Mouse (Mus musculus) lung, embryonic 16.5 days (tissue): Measurements from ENCODE around the gene Rnf149. TPM values are rescaled to one million over a fixed set of nuclear protein-coding genes. Genes with fewer than 3 reads are reported as not detected.

Source experiments
- ATAC-seq: fragments of 200-750 bp; cut with Nextera tagmentation; 2 replicates; pipeline ENCODE4 v1.8.0; 2017; ENCODE audit warnings: low read depth, mild to moderate bottlenecking, moderate library complexity
- H3K27ac ChIP-seq: fragments of 300-500 bp; sonication (generic); 2 replicates; pipeline ENCODE4 v1.5.1; 2014; ENCODE audit warnings: mild to moderate bottlenecking, control low read depth, low read length
- H3K27me3 ChIP-seq: fragments of 300-500 bp; sonication (generic); 2 replicates; pipeline ENCODE4 v1.6.1; 2014; ENCODE audit warnings: low read depth, low read length, mixed read lengths; ENCODE audit not compliant: control insufficient read depth, insufficient read depth
- H3K36me3 ChIP-seq: fragments of 300-500 bp; sonication (generic); 2 replicates; pipeline ENCODE4 v1.6.1; 2014; ENCODE audit warnings: low read length; ENCODE audit not compliant: control insufficient read depth, insufficient read depth
- H3K4me1 ChIP-seq: fragments of 300-500 bp; sonication (generic); replicated peaks from 2 replicates; pipeline ENCODE4 v1.6.1; 2014; ENCODE audit warnings: low read length, mixed read lengths; ENCODE audit not compliant: control insufficient read depth, insufficient read depth
- H3K4me2 ChIP-seq: fragments of 300-500 bp; sonication (generic); 2 replicates; pipeline ENCODE4 v1.6.1; 2014; ENCODE audit warnings: low read depth, low read length, control low read depth
- H3K4me3 ChIP-seq: fragments of 300-500 bp; sonication (generic); 2 replicates; pipeline ENCODE4 v1.5.1; 2014; ENCODE audit warnings: mild to moderate bottlenecking, low read length, control low read depth
- H3K9ac ChIP-seq: fragments of 300-500 bp; sonication (generic); 2 replicates; pipeline ENCODE4 v1.6.1; 2014; ENCODE audit warnings: low read length, control low read depth
- H3K9me3 ChIP-seq: fragments of 300-500 bp; sonication (generic); 2 replicates; pipeline ENCODE4 v1.6.1; 2016; ENCODE audit warnings: low read length; ENCODE audit not compliant: control insufficient read depth
- WGBS: fragments of 180-500 bp; shearing (Covaris S2); extraction: QIAGEN DNeasy Blood & Tissue Kit; methylation state at CpG from one replicate; pipeline ENCODE4 v1.1.7; 2014; 5-methylcytosine and 5-hydroxymethylcytosine counted together
- polyA plus RNA-seq: library from polyadenylated mRNA; unstranded; fragments of >200 nt; fragmentation: Nextera tagmentation; extraction: Ambion mirVana; gene quantifications from 2 replicates; pipeline ENCODE4 v1.2.1, GENCODE M21; 2015

Gene Rnf149
- polyA plus RNA-seq, 1 experiment from 2014 or later = 26.1 TPM

DNA sequence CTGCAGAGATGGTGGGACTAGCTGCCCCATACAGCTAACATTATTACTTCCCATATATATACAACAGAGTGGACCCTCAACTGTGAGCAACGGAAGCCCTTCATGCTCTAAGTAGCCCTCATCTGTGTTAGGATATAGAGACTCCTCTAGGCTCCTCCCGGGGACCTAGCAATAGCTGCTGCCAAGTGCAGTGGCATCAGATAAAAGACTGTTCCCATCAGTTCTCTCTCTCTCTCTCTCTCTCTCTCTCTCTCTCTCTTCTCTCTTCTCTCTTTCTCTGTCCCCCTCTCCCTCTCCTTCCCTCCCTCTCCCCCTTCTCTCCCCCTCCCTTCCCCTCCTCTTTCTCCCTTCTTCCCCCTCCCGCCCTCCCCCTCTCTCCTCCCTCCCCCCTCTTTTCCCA, 4.0 kb upstream of the Rnf149 start:
- Histone ChIP-seq H3K4me1 (peaks cover 8% of the 10 kb centered on the region), H3K4me3 (no peak overlapping the region), H3K36me3 (no peaks in the 10 kb centered on the region), H3K27ac (no peak overlapping the region), H3K4me2 (no peak overlapping the region), H3K9me3 (no peaks in the 10 kb centered on the region), H3K9ac (no peak overlapping the region), H3K27me3 (no peaks in the 10 kb centered on the region; the same call in 1 of the 2 replicates)
- 55% methylated on average over 2 of the region's 3 CpGs for WGBS
- ATAC-seq = no peak

DNA sequence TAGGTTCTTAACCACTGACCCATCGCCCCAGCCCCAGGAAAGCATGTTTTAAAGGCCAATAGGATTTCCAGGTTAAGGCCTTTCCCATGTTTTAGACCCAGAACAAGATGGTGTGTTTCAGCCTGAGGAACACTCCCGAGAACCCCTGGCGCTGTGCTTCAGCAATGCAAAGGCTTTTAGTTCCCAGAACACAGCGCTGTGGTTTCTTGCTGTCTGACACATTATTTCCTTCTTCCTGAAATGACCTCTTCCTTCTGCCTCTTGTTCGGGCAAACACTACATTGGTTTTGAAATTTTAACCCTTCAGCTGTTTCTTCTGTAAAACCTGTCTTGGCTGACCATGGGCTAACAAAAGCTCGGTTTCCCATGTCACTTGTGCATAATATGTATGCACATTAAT, 1.9 kb upstream of the Rnf149 start:
- no peak overlapping the region for H3K4me3 ChIP-seq
- no peak for ATAC-seq
- peaks cover 25% of the 10 kb centered on the region for H3K4me1 ChIP-seq
- no peak overlapping the region for H3K4me2 ChIP-seq
- H3K27me3 ChIP-seq = no peaks in the 10 kb centered on the region; the same call in 1 of the 2 replicates
- H3K9ac ChIP-seq = no peak overlapping the region
- no peaks in the 10 kb centered on the region for H3K36me3 ChIP-seq
- H3K9me3 ChIP-seq = no peaks in the 10 kb centered on the region
- peak overlapping the region; percentile 44; the same call in 1 of the 2 replicates for H3K27ac ChIP-seq
- WGBS = 60% methylated on average over 6 of the region's 6 CpGs

DNA sequence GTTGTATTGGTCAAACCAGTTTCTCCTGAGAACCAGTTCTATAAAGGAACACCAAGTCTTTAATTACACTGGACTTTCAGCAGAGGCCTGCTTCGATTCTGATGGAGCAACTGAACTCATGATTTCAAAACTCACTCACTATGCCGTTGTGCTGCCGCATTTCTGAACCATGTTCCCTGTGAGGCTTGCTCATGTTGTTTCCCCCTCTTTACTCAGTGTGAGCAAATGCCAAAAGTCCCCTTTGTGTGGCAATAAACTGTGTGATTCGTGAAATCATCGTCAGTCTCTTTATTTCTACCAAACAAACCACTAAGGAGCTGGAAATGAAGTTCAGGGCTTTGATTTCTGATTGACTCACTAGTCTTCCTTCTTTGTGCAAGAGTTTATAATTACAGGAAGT, 1.2 kb upstream of the Rnf149 start:
- Histone ChIP-seq H3K36me3 (no peaks in the 10 kb centered on the region), H3K9me3 (no peaks in the 10 kb centered on the region), H3K4me3 (no peak overlapping the region), H3K4me2 (no peak overlapping the region), H3K27me3 (no peaks in the 10 kb centered on the region; the same call in 1 of the 2 replicates), H3K9ac (no peak overlapping the region), H3K27ac (no peak overlapping the region), H3K4me1 (peaks cover 30% of the 10 kb centered on the region)
- 66% methylated on average over 5 of the region's 5 CpGs for WGBS
- no peak for ATAC-seq

DNA sequence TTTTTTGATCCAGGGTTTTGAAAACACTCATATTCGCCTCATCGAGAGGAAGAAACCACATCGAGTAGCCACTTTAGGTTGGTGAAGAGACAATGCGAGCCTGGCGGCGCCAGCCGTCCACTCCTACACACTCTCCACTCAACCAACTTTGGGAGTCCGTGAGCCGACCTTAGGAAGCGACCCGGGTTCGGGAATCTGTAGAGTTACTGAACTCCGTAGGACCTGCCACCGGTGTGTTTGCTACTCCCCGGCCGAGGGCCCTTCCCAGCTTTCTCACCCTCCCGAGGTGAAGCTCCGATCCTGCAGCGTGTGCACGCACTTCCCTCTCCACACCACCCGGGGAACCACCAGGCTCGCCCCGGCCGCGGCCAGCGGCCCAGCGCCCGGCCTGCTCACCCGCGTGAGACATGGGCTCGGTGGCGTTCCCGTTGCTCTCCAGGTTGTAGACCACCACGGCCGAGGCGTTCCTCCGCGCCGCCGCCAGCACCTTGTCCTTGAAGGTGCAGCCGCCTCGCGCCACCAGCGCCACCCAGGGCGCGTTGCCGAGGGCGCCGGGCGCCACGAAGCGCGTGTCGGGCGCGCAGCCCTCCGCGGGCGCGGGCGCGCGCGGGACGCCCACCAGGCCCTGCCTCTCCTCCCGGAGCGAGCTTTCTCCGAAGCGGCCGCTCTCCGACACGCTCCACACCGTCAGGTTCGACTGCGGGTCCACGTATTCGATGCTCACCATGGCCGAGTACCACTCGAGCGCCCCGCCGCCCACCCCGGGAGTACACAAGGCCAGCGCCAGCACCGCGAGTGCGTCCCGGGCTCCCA, 568 bp downstream of the Rnf149 start:
- peak overlapping the region; percentile 99 for H3K27ac ChIP-seq
- ATAC-seq = peak; percentile 69
- under 1% methylated on average over 83 of the region's 88 CpGs for WGBS

DNA sequence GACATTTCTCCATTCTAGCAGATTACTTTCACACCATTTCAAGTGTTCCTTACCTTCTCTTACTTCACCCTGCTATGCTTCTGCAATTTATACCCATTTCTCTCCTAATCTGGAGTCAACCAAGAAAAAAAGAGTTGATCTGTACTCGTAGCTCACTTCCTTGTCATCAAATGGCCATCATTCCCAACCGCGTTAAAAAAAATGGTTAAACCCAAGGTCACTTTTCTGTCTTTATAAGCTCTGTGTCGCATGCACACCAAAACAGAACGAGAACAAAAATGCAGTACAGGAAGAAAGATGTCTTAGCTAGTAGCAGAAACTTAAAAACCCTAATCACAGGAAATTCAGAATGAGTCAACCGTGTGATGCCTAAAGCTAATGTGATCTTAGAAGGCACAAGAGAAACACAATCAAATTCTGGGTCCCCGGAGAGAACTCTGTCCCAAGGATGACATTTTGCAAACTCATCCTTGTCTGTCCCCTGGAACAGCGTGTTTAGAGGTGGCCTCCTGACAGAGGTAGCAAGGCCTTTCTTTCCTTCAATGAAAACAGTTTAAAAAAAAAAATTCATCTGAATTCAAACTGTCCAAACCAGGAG, 1.3 kb downstream of the Rnf149 start:
- 0 out of 2 replicates have a peak, but pooled peaks cover 2% of the 10 kb centered on the region for H3K36me3 ChIP-seq
- H3K27ac ChIP-seq = peak overlapping the region; percentile 99
- ATAC-seq = no peak
- no peaks in the 10 kb centered on the region for H3K27me3 ChIP-seq
- WGBS = 5% methylated on average over 8 of the region's 8 CpGs
- H3K4me2 ChIP-seq = peak overlapping the region; percentile 88
- H3K9me3 ChIP-seq = no peaks in the 10 kb centered on the region
- peaks cover 30% of the 10 kb centered on the region for H3K4me1 ChIP-seq
- H3K4me3 ChIP-seq = peak overlapping the region; percentile 95
- H3K9ac ChIP-seq = peak overlapping the region; percentile 97

More for the DNA sequence above, 568 bp downstream of the Rnf149 start:
- H3K9me3 ChIP-seq = no peaks in the 10 kb centered on the region
- H3K36me3 ChIP-seq = 0 out of 2 replicates have a peak, but pooled peaks cover 2% of the 10 kb centered on the region
- H3K4me2 ChIP-seq = peak overlapping the region; percentile 88
- peaks cover 30% of the 10 kb centered on the region for H3K4me1 ChIP-seq
- peak overlapping the region; percentile 95 for H3K4me3 ChIP-seq
- H3K27me3 ChIP-seq = no peaks in the 10 kb centered on the region
- peak overlapping the region; percentile 97 for H3K9ac ChIP-seq

DNA sequence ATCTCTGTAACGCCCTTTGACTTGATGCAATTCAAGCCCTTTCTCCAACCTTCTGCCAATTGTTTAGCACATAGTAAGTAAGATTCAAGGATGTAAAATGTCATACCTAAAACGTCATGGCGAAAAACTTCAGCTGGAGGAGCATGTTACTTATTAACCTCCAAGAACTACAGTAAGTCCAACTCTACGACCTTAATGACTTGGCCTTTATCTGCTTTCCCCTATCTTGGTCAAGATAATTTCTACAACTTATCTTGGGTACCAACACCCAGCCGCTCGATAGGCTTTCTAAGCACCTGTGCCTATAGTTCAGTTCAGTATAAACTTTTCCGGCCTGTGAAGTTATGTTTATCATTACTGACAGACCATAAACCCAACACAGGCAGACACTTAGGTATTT, 3.3 kb downstream of the Rnf149 start:
- Histone ChIP-seq H3K4me3 (no peak overlapping the region), H3K9me3 (no peaks in the 10 kb centered on the region), H3K36me3 (0 out of 2 replicates have a peak, but pooled peaks cover 2% of the 10 kb centered on the region), H3K27ac (no peak overlapping the region), H3K4me2 (peak overlapping the region; percentile 14; the same call in 1 of the 2 replicates), H3K27me3 (no peaks in the 10 kb centered on the region), H3K4me1 (peaks cover 27% of the 10 kb centered on the region), H3K9ac (no peak overlapping the region)
- 47% methylated on average over 7 of the region's 7 CpGs for WGBS
- no peak for ATAC-seq

DNA sequence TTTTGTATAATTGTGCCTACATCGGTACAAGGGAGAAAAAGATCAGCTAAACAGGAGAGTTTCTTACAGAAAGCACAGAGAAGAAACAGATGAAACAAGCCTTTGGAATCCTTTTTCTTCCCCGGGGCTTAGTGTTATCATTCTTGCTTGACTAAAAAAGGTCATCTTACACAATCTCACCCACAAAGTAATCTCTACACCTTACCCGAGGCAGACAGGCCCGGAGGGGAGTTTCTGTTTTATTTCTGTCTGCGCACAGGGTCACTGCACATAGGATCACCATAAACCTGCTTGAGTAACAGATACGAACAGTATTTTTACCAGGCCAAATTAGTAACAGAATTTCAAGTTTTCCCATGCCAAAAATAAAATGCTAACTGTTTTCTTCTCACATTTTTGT, 5.6 kb downstream of the Rnf149 start:
- Histone ChIP-seq H3K27me3 (no peaks in the 10 kb centered on the region), H3K4me3 (no peak overlapping the region), H3K36me3 (0 out of 2 replicates have a peak, but pooled peaks cover 2% of the 10 kb centered on the region), H3K9ac (no peak overlapping the region), H3K27ac (no peak overlapping the region), H3K4me2 (no peak overlapping the region), H3K9me3 (no peaks in the 10 kb centered on the region), H3K4me1 (peaks cover 21% of the 10 kb centered on the region)
- WGBS = 43% methylated on average over 6 of the region's 6 CpGs
- ATAC-seq = no peak

DNA sequence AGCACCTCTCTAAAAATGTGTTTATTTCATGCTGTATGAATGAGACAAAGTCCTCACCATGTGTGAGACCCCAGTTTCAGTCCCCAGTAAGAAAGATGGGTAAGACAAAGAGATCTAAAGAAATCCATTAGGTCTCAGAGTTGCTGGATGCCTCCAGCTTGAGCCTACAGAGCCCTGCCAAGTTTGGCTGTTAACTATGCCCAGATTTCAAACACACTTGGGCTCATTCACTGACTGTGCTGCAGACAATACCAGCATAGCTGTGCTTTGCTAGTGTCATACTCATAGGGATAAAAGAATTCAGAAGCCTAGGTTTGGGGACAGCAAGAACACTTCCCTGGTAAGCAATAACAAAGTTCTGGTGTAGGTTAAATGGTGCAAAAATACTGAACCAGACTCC, 9.1 kb downstream of the Rnf149 start:
- Histone ChIP-seq H3K27ac (no peak overlapping the region), H3K4me3 (no peak overlapping the region), H3K9ac (no peak overlapping the region), H3K4me2 (no peak overlapping the region), H3K36me3 (peaks cover 3% of the 10 kb centered on the region; the same call in 1 of the 2 replicates), H3K4me1 (no peaks in the 10 kb centered on the region), H3K27me3 (no peaks in the 10 kb centered on the region), H3K9me3 (no peaks in the 10 kb centered on the region)
- no peak for ATAC-seq

DNA sequence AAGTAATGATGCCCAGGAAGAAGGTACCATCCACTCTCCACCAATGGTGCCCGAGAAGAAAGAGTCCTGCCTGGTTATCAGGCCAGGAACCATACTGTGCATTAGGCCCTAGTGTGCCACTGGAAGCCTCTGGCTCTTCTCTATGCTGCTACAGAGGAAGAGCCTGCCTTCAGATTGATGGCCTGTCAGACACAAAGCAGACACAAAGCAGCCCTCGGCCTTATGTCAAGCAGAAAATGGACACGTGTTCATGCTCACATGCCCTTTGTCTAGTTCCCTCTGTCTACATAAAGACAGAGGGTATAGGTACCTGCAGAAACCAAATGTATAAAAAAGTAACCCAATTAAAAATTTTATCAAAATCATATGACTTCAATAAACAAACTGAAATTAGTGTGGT, 12.6 kb downstream of the Rnf149 start:
- ATAC-seq = no peak
- 49% methylated on average over 3 of the region's 3 CpGs for WGBS

More for the DNA sequence above, 12.6 kb downstream of the Rnf149 start:
- Histone ChIP-seq H3K9me3 (no peaks in the 10 kb centered on the region), H3K4me3 (no peak overlapping the region), H3K4me1 (no peaks in the 10 kb centered on the region), H3K36me3 (peaks cover 4% of the 10 kb centered on the region; the same call in 1 of the 2 replicates), H3K27ac (no peak overlapping the region), H3K9ac (no peak overlapping the region), H3K4me2 (no peak overlapping the region), H3K27me3 (no peaks in the 10 kb centered on the region)
